Mouse (Mus musculus): ENCODE results near the gene Smim24. TPM values are rescaled to one million over a fixed set of nuclear protein-coding genes. Genes with fewer than 3 reads are reported as not detected.
A peak's percentile ranks its signal among the peaks of the same experiment; 100 is the strongest.

The Smim24 gene
- polyA plus RNA-seq, 1 experiment from 2014 or later, result 1.8 TPM

GRCm38 (mm10) chr10:81396749-81397148 is 3.9 kb downstream of the Smim24 start:
- H3K4me1 ChIP-seq (replicated peaks), result peaks cover 61% of the 10 kb centered on the region
- peak overlapping the region; percentile 56 for H3K27ac ChIP-seq (replicated peaks)
- no peaks in the 10 kb centered on the region for H3K9me3 ChIP-seq
- peak overlapping the region; percentile 50 for H3K9ac ChIP-seq
- H3K27me3 ChIP-seq, result 0 out of 2 replicates have a peak, but pooled peaks cover 3% of the 10 kb centered on the region
- ATAC-seq (ENCODE audit: low read depth), result no peak
- H3K4me2 ChIP-seq, result no peak overlapping the region
- 58% methylated on average over 5 of the region's 5 CpGs for WGBS
- no peak overlapping the region for H3K4me3 ChIP-seq
- H3K36me3 ChIP-seq, result peaks cover 24% of the 10 kb centered on the region

- Histone ChIP-seq H3K36me3 (peaks cover 31% of the 10 kb centered on the region), H3K4me2 (0 out of 2 replicates have a peak overlapping the region, but pooled peaks have one; percentile 33), H3K4me1 (replicated peaks) (peaks cover 70% of the 10 kb centered on the region), H3K4me3 (no peak overlapping the region), H3K27ac (replicated peaks) (no peak overlapping the region), H3K9me3 (no peaks in the 10 kb centered on the region), H3K9ac (0 out of 2 replicates have a peak overlapping the region, but pooled peaks have one; percentile 50), H3K27me3 (0 out of 2 replicates have a peak, but pooled peaks cover 3% of the 10 kb centered on the region)
- 51% methylated on average over 5 of the region's 5 CpGs for WGBS
- no peak for ATAC-seq (ENCODE audit: low read depth)
Measured at GRCm38 (mm10) chr10:81399296-81399695, 6.4 kb downstream of the Smim24 start.

GRCm38 (mm10) chr10:81399798-81400308 is 7.0 kb downstream of the Smim24 start:
- peak overlapping the region; percentile 95; the same call in 1 of the 2 replicates for H3K27ac ChIP-seq (replicated peaks)
- peaks cover 36% of the 10 kb centered on the region for H3K36me3 ChIP-seq
- H3K9ac ChIP-seq, result peak overlapping the region; percentile 50; the same call in 1 of the 2 replicates
- no peaks in the 10 kb centered on the region for H3K9me3 ChIP-seq
- 0 out of 2 replicates have a peak, but pooled peaks cover 3% of the 10 kb centered on the region for H3K27me3 ChIP-seq
- peaks cover 70% of the 10 kb centered on the region for H3K4me1 ChIP-seq (replicated peaks)
- ATAC-seq (ENCODE audit: low read depth), result no peak
- H3K4me3 ChIP-seq, result 0 out of 2 replicates have a peak overlapping the region, but pooled peaks have one; percentile 4
- WGBS, result 76% methylated on average over 18 of the region's 18 CpGs
- peak overlapping the region; percentile 33 for H3K4me2 ChIP-seq

- no peak overlapping the region for H3K4me3 ChIP-seq
- whole genome bisulfite sequencing, result 32% methylated on average over 22 of the region's 22 CpGs
- peak overlapping the region; percentile 33 for H3K4me2 ChIP-seq
- ATAC-seq (ENCODE audit: low read depth), result no peak
- 0 out of 2 replicates have a peak, but pooled peaks cover 3% of the 10 kb centered on the region for H3K27me3 ChIP-seq
- peaks cover 41% of the 10 kb centered on the region for H3K36me3 ChIP-seq
- H3K27ac ChIP-seq (replicated peaks), result peak overlapping the region; percentile 95
- H3K9me3 ChIP-seq, result no peaks in the 10 kb centered on the region
- peak overlapping the region; percentile 50 for H3K9ac ChIP-seq
- H3K4me1 ChIP-seq (replicated peaks), result peaks cover 70% of the 10 kb centered on the region
Measured at GRCm38 (mm10) chr10:81400371-81401204, 7.7 kb downstream of the Smim24 start.

GRCm38 (mm10) chr10:81401205-81401520 is 8.3 kb downstream of the Smim24 start:
- no peaks in the 10 kb centered on the region for H3K9me3 ChIP-seq
- H3K27ac ChIP-seq (replicated peaks), result peak overlapping the region; percentile 95
- peaks cover 47% of the 10 kb centered on the region for H3K36me3 ChIP-seq
- H3K27me3 ChIP-seq, result 0 out of 2 replicates have a peak, but pooled peaks cover 3% of the 10 kb centered on the region
- ATAC-seq (ENCODE audit: low read depth), result 0 out of 2 replicates have a peak, but pooled peaks have one; percentile 0
- H3K4me1 ChIP-seq (replicated peaks), result peaks cover 71% of the 10 kb centered on the region
- H3K4me2 ChIP-seq, result peak overlapping the region; percentile 39
- H3K4me3 ChIP-seq, result no peak overlapping the region
- no peak overlapping the region for H3K9ac ChIP-seq
- WGBS, result 23% methylated on average over 10 of the region's 10 CpGs

GRCm38 (mm10) chr10:81401521-81402226 is 8.8 kb downstream of the Smim24 start:
- H3K4me1 ChIP-seq (replicated peaks), result peaks cover 71% of the 10 kb centered on the region
- peak overlapping the region; percentile 55 for H3K9ac ChIP-seq
- 4% methylated on average over 18 of the region's 18 CpGs for WGBS
- ATAC-seq (ENCODE audit: low read depth), result peak; percentile 68
- peak overlapping the region; percentile 95 for H3K27ac ChIP-seq (replicated peaks)
- peaks cover 7% of the 10 kb centered on the region for H3K27me3 ChIP-seq
- H3K4me3 ChIP-seq, result no peak overlapping the region; the same call in 1 of the 2 replicates
- peak overlapping the region; percentile 39 for H3K4me2 ChIP-seq
- H3K9me3 ChIP-seq, result no peaks in the 10 kb centered on the region
- H3K36me3 ChIP-seq, result peaks cover 52% of the 10 kb centered on the region

GRCm38 (mm10) chr10:81402227-81402765 is 9.4 kb downstream of the Smim24 start:
- Histone ChIP-seq H3K4me1 (replicated peaks) (peaks cover 72% of the 10 kb centered on the region), H3K4me3 (no peak overlapping the region; the same call in 1 of the 2 replicates), H3K9ac (peak overlapping the region; percentile 55), H3K9me3 (no peaks in the 10 kb centered on the region), H3K27me3 (peaks cover 13% of the 10 kb centered on the region), H3K27ac (replicated peaks) (peak overlapping the region; percentile 95), H3K4me2 (peak overlapping the region; percentile 39), H3K36me3 (peaks cover 58% of the 10 kb centered on the region)
- WGBS, result 15% methylated on average over 7 of the region's 7 CpGs
- ATAC-seq (ENCODE audit: low read depth), result no peak; the same call in 1 of the 2 replicates

GRCm38 (mm10) chr10:81403511-81403910 is 10.7 kb downstream of the Smim24 start:
- ATAC-seq (ENCODE audit: low read depth), result no peak
- no peak overlapping the region for H3K4me2 ChIP-seq

GRCm38 (mm10) chr10:81404082-81404481 is 11.2 kb downstream of the Smim24 start:
- peak overlapping the region; percentile 95; the same call in 1 of the 2 replicates for H3K27ac ChIP-seq (replicated peaks)
- ATAC-seq (ENCODE audit: low read depth), result no peak
- no peak overlapping the region for H3K4me3 ChIP-seq
- H3K36me3 ChIP-seq, result peaks cover 59% of the 10 kb centered on the region
- no peaks in the 10 kb centered on the region for H3K9me3 ChIP-seq
- H3K9ac ChIP-seq, result no peak overlapping the region
- peaks cover 86% of the 10 kb centered on the region for H3K4me1 ChIP-seq (replicated peaks)
- peaks cover 25% of the 10 kb centered on the region for H3K27me3 ChIP-seq
- H3K4me2 ChIP-seq, result no peak overlapping the region
- 15% methylated on average over 9 of the region's 9 CpGs for WGBS

More at GRCm38 (mm10) chr10:81403511-81403910, 10.7 kb downstream of the Smim24 start:
- peak overlapping the region; percentile 55 for H3K9ac ChIP-seq
- peak overlapping the region; percentile 95 for H3K27ac ChIP-seq (replicated peaks)
- H3K4me1 ChIP-seq (replicated peaks), result peaks cover 81% of the 10 kb centered on the region
- H3K36me3 ChIP-seq, result peaks cover 59% of the 10 kb centered on the region
- no peak overlapping the region for H3K4me3 ChIP-seq
- H3K27me3 ChIP-seq, result peaks cover 24% of the 10 kb centered on the region
- WGBS, result 31% methylated on average over 10 of the region's 10 CpGs
- H3K9me3 ChIP-seq, result no peaks in the 10 kb centered on the region

GRCm38 (mm10) chr10:81404720-81405119 is 11.9 kb downstream of the Smim24 start:
- Histone ChIP-seq H3K27me3 (peaks cover 24% of the 10 kb centered on the region), H3K4me2 (no peak overlapping the region), H3K9me3 (no peaks in the 10 kb centered on the region), H3K4me3 (no peak overlapping the region), H3K27ac (replicated peaks) (no peak overlapping the region; the same call in 1 of the 2 replicates), H3K4me1 (replicated peaks) (peaks cover 87% of the 10 kb centered on the region), H3K9ac (0 out of 2 replicates have a peak overlapping the region, but pooled peaks have one; percentile 26), H3K36me3 (peaks cover 53% of the 10 kb centered on the region)
- 54% methylated on average over 17 of the region's 18 CpGs for WGBS
- ATAC-seq (ENCODE audit: low read depth), result no peak

- WGBS, result 42% methylated on average over 13 of the region's 13 CpGs
- no peak for ATAC-seq (ENCODE audit: low read depth)
- H3K4me1 ChIP-seq (replicated peaks), result peaks cover 87% of the 10 kb centered on the region
Measured at GRCm38 (mm10) chr10:81405588-81406201, 12.8 kb downstream of the Smim24 start.

More at GRCm38 (mm10) chr10:81405588-81406201, 12.8 kb downstream of the Smim24 start:
- H3K27me3 ChIP-seq, result peaks cover 22% of the 10 kb centered on the region
- peak overlapping the region; percentile 49; the same call in 1 of the 2 replicates for H3K4me2 ChIP-seq
- H3K9ac ChIP-seq, result no peak overlapping the region
- H3K36me3 ChIP-seq, result peaks cover 43% of the 10 kb centered on the region
- peak overlapping the region; percentile 67; the same call in 1 of the 2 replicates for H3K27ac ChIP-seq (replicated peaks)
- no peak overlapping the region for H3K4me3 ChIP-seq
- no peaks in the 10 kb centered on the region for H3K9me3 ChIP-seq
